Mouse (Mus musculus): Measurements from ENCODE around the gene Mc3r.

DNA sequence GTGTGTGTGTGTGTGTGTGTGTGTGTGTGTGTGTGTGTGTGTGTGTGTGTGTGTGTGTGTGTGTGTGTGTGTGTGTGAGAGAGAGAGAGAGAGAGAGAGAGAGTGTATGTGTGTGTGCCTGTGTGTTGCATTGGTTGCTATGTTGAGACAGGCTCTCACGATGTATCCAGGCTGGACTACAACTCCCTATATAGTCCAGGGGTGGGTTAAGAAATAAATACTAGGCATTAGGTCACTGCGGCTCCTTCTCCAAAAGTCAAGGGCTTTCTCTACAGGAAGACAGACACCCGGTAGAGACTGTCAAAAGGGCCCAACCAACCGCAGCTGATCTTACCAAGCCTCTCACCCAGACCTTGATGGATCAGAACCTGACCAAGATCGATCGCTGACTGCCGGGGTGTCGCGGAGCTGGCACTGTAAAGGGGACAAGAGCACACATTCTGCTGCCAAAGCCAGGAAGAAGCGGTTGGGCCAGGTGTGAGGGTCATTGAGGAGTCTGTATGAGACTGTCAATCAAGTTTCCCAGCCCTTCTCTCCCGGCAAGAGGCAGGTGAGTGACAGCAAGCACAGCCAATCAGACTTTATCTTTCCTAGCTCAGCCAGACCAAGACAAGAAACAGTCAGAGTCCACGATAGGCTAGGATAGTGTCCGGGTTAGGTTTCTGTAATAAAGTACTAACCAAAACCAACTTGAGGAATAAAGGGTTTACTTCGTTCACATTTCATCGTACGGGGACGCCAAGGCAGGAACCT, 32.0 kb upstream of the Mc3r start:
- TF ChIP-seq CTCF (IDR thresholded peaks at IDR 0.05; ENCODE audit: borderline replicate concordance, insufficient read depth, low read length) (no peak), POLR2A (IDR thresholded peaks at IDR 0.05; ENCODE audit: low read depth, low read length) (no peak)
